Mouse (Mus musculus) cerebellum, adult 8-10 months (tissue): ENCODE measurements at regions not wholly inside any gene's neighbourhood (a gene's known extent, or its start where the extent isn't known, plus 50 kb on each side); places are given as distances from the start of the nearest gene placed in this dataset.

Source experiments
- DNase-seq: peaks from one replicate; pipeline ENCODE4 v3.0.0; 2022

DNA sequence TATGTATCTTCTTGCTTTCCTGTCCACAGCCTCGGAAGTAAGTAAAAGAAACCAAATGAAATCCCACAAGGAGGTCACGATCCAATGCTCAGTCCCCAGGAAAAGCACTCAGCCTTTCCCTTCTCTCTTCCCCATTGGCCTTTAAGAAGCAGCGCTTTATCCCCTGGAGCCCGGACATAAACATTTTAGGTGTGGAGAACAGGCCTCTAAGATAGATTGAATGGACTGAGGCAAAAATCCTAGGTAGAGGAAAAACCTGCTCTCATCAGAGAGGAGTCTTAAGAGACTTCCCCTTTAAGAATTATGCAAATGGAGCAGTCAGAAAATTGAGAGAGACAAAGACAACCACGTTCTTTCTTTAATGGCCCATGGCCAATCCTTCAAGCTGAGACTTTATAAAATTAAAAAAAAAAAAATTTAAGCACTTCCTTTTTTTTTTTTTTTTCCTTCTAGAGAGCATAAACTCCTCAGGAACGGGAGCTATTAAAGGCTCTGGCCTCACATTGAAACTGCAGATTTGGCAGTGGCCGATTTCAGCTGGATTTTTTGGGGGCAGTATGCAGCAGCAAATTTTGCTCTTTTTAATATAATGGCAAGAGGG, 1020.5 kb downstream of the 9330182O14Rik start:
- no peak for DNase-seq

DNA sequence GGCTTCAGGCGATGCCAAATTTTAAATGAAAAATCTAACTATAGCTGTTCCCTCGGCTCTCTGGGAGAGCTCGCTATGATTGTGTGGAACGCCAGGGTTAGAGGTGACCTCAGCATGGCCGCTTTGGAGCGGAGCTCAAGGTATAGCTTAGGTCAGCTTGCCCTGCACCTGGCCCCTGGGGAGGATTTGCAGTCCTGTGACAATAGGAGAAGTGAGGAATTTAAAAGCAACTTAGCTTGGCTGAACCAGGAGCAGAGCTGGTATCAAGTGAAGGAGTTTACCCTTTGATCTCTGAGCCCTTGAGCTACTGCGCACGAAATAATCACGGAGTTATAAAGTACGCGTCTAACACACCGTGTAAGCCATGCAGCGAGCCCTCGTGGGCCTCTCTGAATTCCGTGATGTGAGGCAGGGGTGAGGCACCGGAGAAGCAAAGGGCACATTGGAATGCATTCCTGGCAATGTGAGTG, 1021.0 kb downstream of the 9330182O14Rik start:
- no peak for DNase-seq

DNA sequence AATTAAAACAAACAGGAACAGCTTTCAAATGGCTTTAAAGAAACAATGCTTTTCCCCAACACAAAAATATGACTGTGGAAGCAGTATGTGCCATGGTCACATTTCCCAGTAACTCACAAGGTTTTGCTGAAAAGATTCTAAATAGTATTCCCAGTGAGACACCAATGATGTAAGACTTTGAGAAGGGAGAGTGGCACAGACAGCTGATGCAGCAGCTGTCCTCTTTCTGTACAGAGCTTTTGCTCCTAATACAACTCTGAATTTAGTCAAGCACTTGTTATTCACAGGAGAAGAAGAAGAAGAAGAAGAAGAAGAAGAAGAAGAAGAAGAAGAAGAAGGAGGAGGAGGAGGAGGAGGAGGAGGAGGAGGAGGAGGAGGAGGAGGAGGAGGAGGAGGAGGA, 1023.6 kb downstream of the 9330182O14Rik start:
- no peak for DNase-seq

DNA sequence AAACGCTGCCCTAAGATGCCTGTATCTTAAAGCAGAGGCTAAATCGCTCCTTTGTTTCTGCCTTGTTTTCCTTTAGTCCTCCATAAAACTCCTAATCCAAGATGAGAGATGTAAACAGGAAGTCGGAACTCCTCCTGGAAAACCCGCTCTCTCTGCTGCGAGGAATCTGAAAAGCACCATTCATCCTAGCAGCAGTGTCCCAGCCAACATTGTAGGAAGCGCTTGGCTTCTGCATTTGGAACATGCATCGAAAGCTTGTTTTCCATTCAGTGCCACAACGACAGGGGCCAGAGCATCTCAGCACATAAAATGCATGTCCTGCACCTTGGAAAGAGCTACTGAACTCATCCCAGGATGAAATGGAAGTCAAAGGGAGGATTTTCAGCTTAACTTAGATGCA, 1028.1 kb downstream of the 9330182O14Rik start:
- DNase-seq: no peak

DNA sequence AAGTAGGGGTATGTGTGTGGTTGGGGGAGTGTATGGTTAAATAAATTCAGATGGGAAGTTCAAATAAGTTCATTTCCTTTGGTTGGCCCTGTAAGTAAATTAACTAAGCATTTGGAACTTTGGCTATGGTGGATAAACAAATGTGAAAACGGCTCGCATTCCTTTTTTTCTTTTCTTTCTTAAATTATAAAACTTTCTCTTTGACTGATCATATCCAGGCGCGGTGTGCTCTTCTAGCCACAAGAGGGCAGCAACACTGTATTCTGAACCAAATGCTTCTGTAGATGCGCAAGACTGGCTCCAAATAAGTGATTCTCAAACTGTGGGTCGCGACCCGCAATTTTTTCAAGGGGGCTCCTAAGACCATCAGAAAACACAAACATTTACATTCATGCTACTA, 1028.6 kb downstream of the 9330182O14Rik start:
- DNase-seq: peak; percentile 44

DNA sequence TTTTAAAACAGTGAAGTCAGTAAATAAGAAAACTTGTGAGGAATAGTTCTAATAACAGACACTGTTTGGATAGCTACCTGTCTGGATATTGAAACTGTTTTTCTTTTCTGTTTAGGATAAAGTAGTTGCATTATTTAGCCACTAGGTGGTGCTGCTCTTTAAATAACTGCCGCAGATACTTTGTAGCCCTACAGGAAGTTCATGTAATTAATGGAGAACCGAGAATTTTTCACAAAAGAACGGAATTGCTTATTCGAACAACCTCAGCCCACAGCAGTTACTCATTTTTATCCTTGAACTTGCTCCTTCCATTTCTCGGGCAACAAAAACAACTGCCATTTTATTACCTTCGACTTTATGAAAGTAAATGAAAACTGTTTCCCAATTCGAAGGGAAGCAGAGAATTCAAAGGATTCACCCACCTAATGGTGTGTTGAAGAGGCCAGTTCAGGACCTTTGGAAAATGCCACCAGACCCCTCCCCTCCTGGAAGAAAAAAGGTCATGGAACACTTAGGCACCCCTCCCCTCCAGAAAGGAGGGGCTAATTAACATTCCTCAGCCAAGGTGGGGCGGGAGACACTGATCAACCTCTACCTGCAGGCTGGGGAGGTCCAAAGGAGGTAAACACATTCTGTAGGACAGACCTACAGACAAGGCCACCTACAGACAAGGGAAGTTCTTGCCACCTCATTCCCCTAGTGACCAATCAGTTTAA, 1029.6 kb downstream of the 9330182O14Rik start:
- DNase-seq: peak; percentile 28

DNA sequence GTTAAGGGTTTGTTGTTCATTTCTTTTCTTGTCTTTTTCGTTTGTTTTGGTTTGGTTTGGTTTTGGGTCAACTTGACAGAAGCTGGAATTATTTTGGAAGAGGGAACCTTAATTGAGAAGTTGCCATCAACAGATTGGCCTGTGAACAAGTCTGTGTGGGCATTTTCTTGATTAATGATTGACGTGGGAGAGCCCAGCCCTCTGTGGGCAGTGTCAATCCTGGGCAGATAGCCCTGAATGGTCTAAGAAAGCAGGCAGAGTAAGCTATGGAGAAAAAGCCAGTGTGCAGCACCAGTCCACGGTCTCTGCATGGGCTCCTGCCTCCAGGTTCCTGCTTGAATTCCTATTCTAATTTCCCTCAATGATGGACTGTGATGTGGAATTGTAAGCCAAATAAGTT, 1031.4 kb downstream of the 9330182O14Rik start:
- DNase-seq: no peak

DNA sequence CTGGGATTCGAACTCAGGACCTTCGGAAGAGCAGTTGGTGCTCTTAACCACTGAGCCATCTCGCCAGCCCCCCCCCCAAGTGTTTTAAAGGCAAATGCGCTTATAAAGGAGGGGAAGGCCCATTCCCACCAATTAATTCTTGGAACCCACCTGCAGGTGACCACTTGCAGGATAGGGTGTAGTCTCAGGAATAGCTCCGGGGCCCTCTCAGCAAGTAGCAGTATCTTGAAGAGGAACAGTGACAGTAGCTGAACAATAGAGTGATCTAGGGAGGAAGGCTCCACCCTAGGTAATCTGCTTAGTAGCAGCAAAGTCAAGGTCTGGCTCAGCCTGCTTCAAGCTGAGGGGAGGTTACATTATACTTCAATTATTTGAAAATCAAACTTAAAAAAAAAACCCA, 1056.6 kb downstream of the 9330182O14Rik start:
- DNase-seq: no peak

DNA sequence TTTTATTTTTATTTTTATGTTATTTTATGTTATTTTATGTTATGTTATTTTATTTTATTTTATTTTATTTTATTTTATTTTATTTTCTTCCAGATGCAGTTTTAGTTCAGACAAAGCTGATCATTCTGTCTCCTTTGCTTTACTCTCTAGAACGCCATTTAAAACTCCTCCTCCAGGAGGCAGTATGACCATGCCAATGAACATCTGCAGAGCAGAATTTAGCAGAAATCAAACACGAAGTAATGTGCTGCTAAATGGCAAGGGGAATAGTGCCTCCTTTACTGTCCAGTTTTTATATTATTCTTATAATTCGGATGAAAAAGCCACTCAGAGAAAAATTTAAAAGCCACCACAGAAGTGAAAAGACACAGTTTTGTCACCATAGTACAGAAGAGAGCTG, 1059.1 kb downstream of the 9330182O14Rik start:
- DNase-seq: peak; percentile 70

DNA sequence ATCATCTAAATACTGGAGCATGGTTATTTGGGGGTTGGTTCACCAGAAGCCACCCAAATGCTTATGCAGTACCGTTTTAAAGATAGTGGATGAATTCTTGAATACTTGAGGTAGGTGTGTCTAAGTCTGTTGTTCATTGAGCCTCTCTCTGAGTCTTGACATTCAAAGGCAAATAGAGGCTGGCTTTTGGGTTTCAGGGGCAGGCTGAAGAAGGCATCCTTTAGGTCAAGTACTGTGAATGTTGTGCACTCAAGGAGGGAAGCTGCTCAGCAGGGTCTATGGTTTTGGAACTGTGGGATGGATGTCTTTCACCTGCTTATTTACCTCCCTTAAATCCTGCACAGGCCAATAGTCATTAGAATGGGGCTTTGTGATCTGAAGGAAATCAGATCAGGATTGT, 1089.6 kb downstream of the 9330182O14Rik start:
- DNase-seq: no peak

DNA sequence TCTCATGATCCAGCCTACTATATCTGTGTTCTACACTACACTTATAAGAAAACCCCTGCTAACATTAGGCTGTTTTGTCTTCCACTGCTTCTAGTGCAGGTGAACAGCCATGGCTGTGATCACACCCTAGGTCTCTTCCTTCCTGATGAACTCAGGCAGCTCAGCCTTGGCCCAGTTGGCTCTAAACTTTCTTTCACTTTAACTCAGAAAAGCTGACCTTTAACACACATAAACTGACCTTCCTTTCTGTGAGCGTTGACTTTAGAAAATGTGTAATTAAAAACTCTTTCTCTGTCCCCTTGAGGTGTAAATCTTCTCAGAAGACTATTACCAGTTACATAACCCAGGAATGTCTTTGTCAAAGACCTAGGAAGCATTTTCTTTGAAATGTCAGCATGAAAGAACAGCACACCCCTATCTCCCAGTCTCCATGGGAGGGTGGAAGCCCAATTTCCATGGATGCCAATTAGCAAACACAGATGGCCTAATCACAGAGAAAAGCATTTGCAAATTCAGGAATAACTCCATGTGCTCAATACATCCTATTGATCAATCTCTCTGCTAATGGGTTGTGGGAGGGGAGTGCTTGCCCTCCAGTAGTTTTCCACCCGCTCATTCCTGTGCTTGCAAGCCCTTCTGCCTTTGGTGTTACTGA, 1098.4 kb downstream of the 9330182O14Rik start:
- DNase-seq: no peak
